Mouse (Mus musculus) A20 (cell line): ENCODE data around the gene St6galnac6.

Source experiments
- DNase-seq: peaks from one replicate; pipeline ENCODE4 v3.0.0-alpha.2; 2011; ENCODE audit warnings: low read depth, low spot score

Gene St6galnac6

GRCm38 (mm10) chr2:32585149-32585714 lies 14.3 kb upstream of the St6galnac6 start:
- DNase-seq = no peak

- peak; percentile 97 for DNase-seq
Measured at GRCm38 (mm10) chr2:32586871-32587351, 12.6 kb upstream of the St6galnac6 start, which contains the start of gene St6galnac4. Gene St6galnac4 (plus strand): TSS chr2:32587095.

GRCm38 (mm10) chr2:32587731-32588321 lies 11.7 kb upstream of the St6galnac6 start:
- peak; percentile 92 for DNase-seq

- DNase-seq = no peak
Measured at GRCm38 (mm10) chr2:32589213-32589795, 10.2 kb upstream of the St6galnac6 start.

GRCm38 (mm10) chr2:32590224-32590623 lies 9.3 kb upstream of the St6galnac6 start:
- DNase-seq = no peak

GRCm38 (mm10) chr2:32591249-32591648 lies 8.3 kb upstream of the St6galnac6 start:
- no peak for DNase-seq

GRCm38 (mm10) chr2:32596725-32597124 lies 2.8 kb upstream of the St6galnac6 start:
- no peak for DNase-seq

- no peak for DNase-seq
Measured at GRCm38 (mm10) chr2:32597248-32597647, 2.3 kb upstream of the St6galnac6 start.

- DNase-seq = no peak
Measured at GRCm38 (mm10) chr2:32597699-32598098, 1.8 kb upstream of the St6galnac6 start.

- no peak for DNase-seq
Measured at GRCm38 (mm10) chr2:32598506-32598905, 1.0 kb upstream of the St6galnac6 start.

- peak; percentile 83 for DNase-seq
Measured at GRCm38 (mm10) chr2:32601417-32602065, 2.0 kb downstream of the St6galnac6 start.

- peak; percentile 92 for DNase-seq
Measured at GRCm38 (mm10) chr2:32602600-32603054, 3.1 kb downstream of the St6galnac6 start.

- no peak for DNase-seq
Measured at GRCm38 (mm10) chr2:32604631-32605030, 5.1 kb downstream of the St6galnac6 start.

- peak; percentile 92 for DNase-seq
Measured at GRCm38 (mm10) chr2:32606161-32607142, 6.9 kb downstream of the St6galnac6 start.

- DNase-seq = peak; percentile 83
Measured at GRCm38 (mm10) chr2:32607262-32607947, 7.9 kb downstream of the St6galnac6 start.

- peak; percentile 87 for DNase-seq
Measured at GRCm38 (mm10) chr2:32608141-32608777, 8.8 kb downstream of the St6galnac6 start.

- DNase-seq = no peak
Measured at GRCm38 (mm10) chr2:32608778-32609435, 9.4 kb downstream of the St6galnac6 start.

- peak; percentile 52 for DNase-seq
Measured at GRCm38 (mm10) chr2:32610610-32611229, 11.2 kb downstream of the St6galnac6 start.

- DNase-seq = no peak
Measured at GRCm38 (mm10) chr2:32612274-32612673, 12.8 kb downstream of the St6galnac6 start.
